Mouse (Mus musculus) cerebellum, adult 9-11 months (tissue): ENCODE measurements around the gene Ms4a7.
"Not testable (repeated sequence)": the region's sequence is repeated elsewhere in the genome, so short reads cannot be mapped to it uniquely, and the experiment has no call there.

Experiments
- DNase-seq: peaks from one replicate; pipeline ENCODE4 v3.0.0; 2022

The Ms4a7 gene

GRCm38 (mm10) chr19:11335932-11336331 lies at the start of gene Ms4a7:
Gene Ms4a7, minus strand, starts transcription at chr19:11336146.
- no peak for DNase-seq

GRCm38 (mm10) chr19:11376399-11376798 lies 40.5 kb upstream of the Ms4a7 start:
- DNase-seq, result no peak

- no peak for DNase-seq
Observed at GRCm38 (mm10) chr19:11375273-11375672, 39.3 kb upstream of the Ms4a7 start, which contains the start of gene Ms4a4a. Gene Ms4a4a, plus strand, starts transcription at chr19:11375523.

- no peak for DNase-seq
Observed at GRCm38 (mm10) chr19:11371181-11371580, 35.2 kb upstream of the Ms4a7 start.

- DNase-seq, result no peak
Observed at GRCm38 (mm10) chr19:11368310-11368709, 32.4 kb upstream of the Ms4a7 start.

GRCm38 (mm10) chr19:11362002-11362401 lies 26.1 kb upstream of the Ms4a7 start:
- DNase-seq, result no peak

GRCm38 (mm10) chr19:11360106-11360505 lies 24.2 kb upstream of the Ms4a7 start:
- DNase-seq, result no peak

- no peak for DNase-seq
Observed at GRCm38 (mm10) chr19:11355730-11356129, 19.8 kb upstream of the Ms4a7 start.

GRCm38 (mm10) chr19:11351878-11352277 lies 15.9 kb upstream of the Ms4a7 start:
- DNase-seq, result no peak

GRCm38 (mm10) chr19:11349698-11350481 lies 13.9 kb upstream of the Ms4a7 start:
- DNase-seq, result no peak

GRCm38 (mm10) chr19:11343992-11344391 lies 8.0 kb upstream of the Ms4a7 start:
- DNase-seq, result no peak

GRCm38 (mm10) chr19:11343147-11343546 lies 7.2 kb upstream of the Ms4a7 start:
- no peak for DNase-seq

- no peak for DNase-seq
Observed at GRCm38 (mm10) chr19:11321123-11321522, 14.8 kb downstream of the Ms4a7 start.

- no peak for DNase-seq
Observed at GRCm38 (mm10) chr19:11316786-11317185, 19.2 kb downstream of the Ms4a7 start.

GRCm38 (mm10) chr19:11314354-11314753 lies 21.6 kb downstream of the Ms4a7 start, which contains the start of gene Ms4a14:
Gene Ms4a14, minus strand, starts transcription at chr19:11314454.
- no peak for DNase-seq

GRCm38 (mm10) chr19:11308888-11309287 lies 27.1 kb downstream of the Ms4a7 start:
- DNase-seq, result no peak

- not testable (repeated sequence) for DNase-seq
Observed at GRCm38 (mm10) chr19:11299529-11299928, 36.4 kb downstream of the Ms4a7 start.

GRCm38 (mm10) chr19:11298939-11299338 lies 37.0 kb downstream of the Ms4a7 start:
- DNase-seq, result no peak

- not testable (repeated sequence) for DNase-seq
Observed at GRCm38 (mm10) chr19:11293616-11294015, 42.3 kb downstream of the Ms4a7 start.

- DNase-seq, result no peak
Observed at GRCm38 (mm10) chr19:11292990-11293389, 43.0 kb downstream of the Ms4a7 start.

GRCm38 (mm10) chr19:11283773-11284172 lies 52.2 kb downstream of the Ms4a7 start, which contains the start of gene Ms4a5:
Gene Ms4a5, minus strand, starts transcription at chr19:11283873.
- DNase-seq, result no peak

GRCm38 (mm10) chr19:11280223-11280622 lies 55.7 kb downstream of the Ms4a7 start:
- no peak for DNase-seq

GRCm38 (mm10) chr19:11276431-11276830 lies 59.5 kb downstream of the Ms4a7 start:
- no peak for DNase-seq
